Comparison of ENCODE assay signal across 12 mouse cellular contexts in the genomic region with DNA sequence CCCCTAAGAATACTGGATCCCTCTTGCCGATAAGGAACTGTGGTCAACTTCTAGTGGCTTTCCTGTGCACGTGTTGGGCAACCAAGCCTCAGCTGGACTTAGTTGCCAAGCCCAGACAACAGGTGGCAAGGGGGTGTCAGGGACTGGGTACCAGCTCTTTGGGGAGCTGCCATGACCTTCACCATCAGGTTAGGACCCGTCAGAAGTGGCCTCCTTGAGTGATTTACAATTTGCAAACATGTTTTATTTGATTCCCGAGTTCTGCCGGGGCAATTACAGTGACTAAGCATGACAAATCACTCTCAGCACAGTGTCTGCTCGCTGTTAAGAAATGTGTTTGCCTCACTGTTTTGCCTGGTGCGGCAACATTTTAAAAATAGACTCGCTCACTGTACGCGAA. TPM values are rescaled to one million over a fixed set of nuclear protein-coding genes. Genes with fewer than 3 reads are reported as not detected.
DNase-seq lines count a peak whose midpoint lies in the region; ATAC-seq lines count a peak whose summit lies in the region.
"Had no signal": no experiment of that assay in that cellular context is flagged by ENCODE, and none has a peak within 500 bp of the region (broad histone marks: within the 10 kb centered on the region; RNA-seq: fewer than 3 reads in every experiment).

No protein-coding gene starts in this region.

- intact Hi-C loops in left cerebral cortex, postnatal 25 days (cut with DNase I): loop anchor here (2.0 kb wide), 1 partner anchor 40 kb away; no protein-coding TSS in a partner anchor

- H3K36me3 ChIP-seq in midbrain, embryonic 14.5 days (ENCODE audit: control insufficient read depth, insufficient read depth, low read length): no peaks in the 10 kb centered on the region
- H3K36me3 ChIP-seq: hindbrain, embryonic 10.5 days; midbrain, embryonic 13.5 days had no signal

- no peak overlapping the region for H3K4me2 ChIP-seq in midbrain, embryonic 14.5 days (ENCODE audit: low read length)
- H3K4me2 ChIP-seq: midbrain, embryonic 13.5 days had no signal

- H3K9ac ChIP-seq in midbrain, embryonic 14.5 days (replicated peaks; ENCODE audit: low read length): no peak overlapping the region
- H3K9ac ChIP-seq: midbrain, embryonic 13.5 days had no signal

- peaks cover 12% of the 10 kb centered on the region; the same call in 1 of the 2 replicates for H3K27me3 ChIP-seq in midbrain, embryonic 14.5 days (ENCODE audit: control insufficient read depth, insufficient read depth, low read length)

- no peaks in the 10 kb centered on the region for H3K4me1 ChIP-seq in midbrain, embryonic 14.5 days (ENCODE audit: control insufficient read depth, insufficient read depth, low read length)

- H3K27ac ChIP-seq in midbrain, embryonic 14.5 days (replicated peaks; ENCODE audit: low read depth, low read length): no peak overlapping the region
- H3K27ac ChIP-seq: hindbrain, embryonic 10.5 days; layer of hippocampus, adult 2 months; midbrain, embryonic 13.5 days had no signal

- peak; percentile 44 to 86 for DNase-seq in adrenal gland, adult (ENCODE audit: inconsistent age in 2 of 2, low spot score in 1 of 2)
- no peak for DNase-seq in adrenal gland, postnatal 25 days
- peak; percentile 22 to 44 for DNase-seq in left cerebral cortex, postnatal 25 days (ENCODE audit: low spot score in 2 of 2)
- no peak for DNase-seq in left cerebral cortex, adult 11 months (ENCODE audit: low spot score)
- DNase-seq in midbrain, embryonic 14.5 days: no peak
- DNase-seq in cerebellum, postnatal 14 days: no peak
- DNase-seq: heart, adult 18-20 months had no signal

- WGBS in midbrain, embryonic 14.5 days: 79% methylated on average over 10 of the region's 10 CpGs

- ATAC-seq in common myeloid progenitor, adult 5-6 weeks (replicated peaks; ENCODE audit: low read depth, poor library complexity, severe bottlenecking): peak; percentile 48
- peak; percentile 48 for ATAC-seq in megakaryocyte progenitor cell, adult 5-6 weeks (replicated peaks; ENCODE audit: poor library complexity)
- no peak for ATAC-seq in midbrain, embryonic 14.5 days (ENCODE audit: low FRiP score, low TSS enrichment)
- ATAC-seq: midbrain, embryonic 13.5 days had no signal

- no peak overlapping the region for H3K4me3 ChIP-seq in midbrain, embryonic 14.5 days (replicated peaks; ENCODE audit: low read depth, low read length)
- H3K4me3 ChIP-seq: hindbrain, embryonic 10.5 days; layer of hippocampus, adult 2 months; midbrain, embryonic 13.5 days had no signal

- H3K9me3 ChIP-seq in midbrain, embryonic 14.5 days (ENCODE audit: control insufficient read depth, low read length): no peaks in the 10 kb centered on the region
- H3K9me3 ChIP-seq: hindbrain, embryonic 10.5 days; midbrain, embryonic 13.5 days had no signal

RNA-seq across cellular contexts. Expression of a gene that starts 7.9 kb away (rescaled TPM):
- total RNA-seq in adrenal gland, postnatal 25 days (2021): 115 and 116 TPM in 2 replicates
- 10 to 100 TPM in 1 of 2 experiments, 1 to 10 TPM in 1; 8.7 to 10.1 TPM for total RNA-seq in left cerebral cortex, postnatal 25 days (2021)
- 14.3 and 19.7 TPM in 2 replicates for total RNA-seq in common myeloid progenitor, adult 5-6 weeks (2017)
- total RNA-seq in megakaryocyte progenitor cell, adult 5-6 weeks (2015): 70.5 and 75.2 TPM in 2 replicates
- 27.2 and 29.0 TPM in 2 replicates for total RNA-seq in megakaryocyte progenitor cell, adult 5-6 weeks (2017)
- 0.61 and 0.88 TPM in 2 replicates for polyA plus RNA-seq in midbrain, embryonic 14.5 days (2014; fragmentation: Nextera tagmentation; extraction: Ambion mirVana)

RNA-seq across cellular contexts. Expression of a gene that starts 59.2 kb away (rescaled TPM):
- total RNA-seq in adrenal gland, postnatal 25 days (2021): 2.8 and 3.0 TPM in 2 replicates
- 10 to 100 TPM; 40.8 to 50.6 TPM for total RNA-seq in left cerebral cortex, postnatal 25 days (2021)
- total RNA-seq in common myeloid progenitor, adult 5-6 weeks (2017): not detected in 2 replicates
- total RNA-seq in megakaryocyte progenitor cell, adult 5-6 weeks (2015): not detected in 2 replicates
- total RNA-seq in megakaryocyte progenitor cell, adult 5-6 weeks (2017): not detected in 2 replicates
- polyA plus RNA-seq in midbrain, embryonic 14.5 days (2014; fragmentation: Nextera tagmentation; extraction: Ambion mirVana): 6.5 and 9.6 TPM in 2 replicates

Comparison
In these comparisons a context has a peak if more than half of its experiments do, and no peak if none do; other contexts are left out.
1. DNase-seq: peak in adrenal gland, adult (2 of 2) and left cerebral cortex, postnatal 25 days (2 of 2); none in adrenal gland, postnatal 25 days (single experiment), left cerebral cortex, adult 11 months (single experiment), midbrain, embryonic 14.5 days (single experiment) and cerebellum, postnatal 14 days (0 of 2).
2. RNA of a gene that starts 59.2 kb away (total RNA-seq): 40.8 to 50.6 TPM in left cerebral cortex, postnatal 25 days; 2.8 to 3.0 TPM in adrenal gland, postnatal 25 days, not detected in common myeloid progenitor, adult 5-6 weeks and not detected in megakaryocyte progenitor cell, adult 5-6 weeks; every median in the first group is over 10 times any median in the second.